Mouse (Mus musculus): ENCODE data around the gene Pabpc4l.
"Not testable (repeated sequence)": the region's sequence is repeated elsewhere in the genome, so short reads cannot be mapped to it uniquely, and the experiment has no call there.

Pabpc4l gene

DNA sequence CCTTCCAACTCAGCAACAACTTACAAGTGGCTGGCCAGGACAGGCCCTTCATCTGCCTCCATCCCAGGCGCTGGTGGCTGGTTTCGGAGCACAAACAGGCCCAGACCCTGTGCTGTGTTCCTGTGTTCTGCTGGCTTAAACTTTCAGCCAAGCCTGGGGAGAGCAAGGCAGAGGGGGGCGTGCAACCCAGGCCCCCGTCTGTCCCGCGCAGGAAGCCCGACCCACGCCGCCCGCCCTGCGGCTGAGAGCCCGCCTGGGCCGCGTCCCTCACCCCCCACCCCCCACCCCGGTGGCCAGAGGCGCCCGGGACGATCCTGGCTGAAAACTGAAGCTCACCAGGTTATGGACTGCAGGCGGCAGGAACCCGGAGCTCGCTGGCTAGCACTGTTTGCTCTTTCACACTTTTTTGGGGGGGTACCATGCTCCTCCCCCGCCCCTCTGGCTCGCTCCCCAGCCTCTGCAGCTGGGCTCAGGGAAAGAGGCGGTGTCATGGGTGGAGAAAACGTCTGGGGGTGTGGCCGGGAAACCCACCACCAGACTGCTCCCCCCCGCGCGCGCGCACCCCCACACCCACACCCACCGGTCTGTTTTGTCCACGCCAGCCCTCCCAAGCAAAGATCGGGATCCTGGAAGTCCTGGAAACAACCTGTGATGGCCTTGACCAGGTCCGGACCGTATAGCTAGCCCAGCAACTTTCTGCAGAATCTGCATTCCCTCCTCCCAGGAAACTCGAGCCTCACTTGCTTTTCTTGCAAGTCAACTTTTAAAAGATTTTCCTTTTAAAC is at the start of gene Pabpc4l:
Gene Pabpc4l, minus strand, starts transcription at position 739 of the 785 bp plus-strand sequence.
- DNase-seq (ENCODE audit: low spot score): peak; percentile 4

DNA sequence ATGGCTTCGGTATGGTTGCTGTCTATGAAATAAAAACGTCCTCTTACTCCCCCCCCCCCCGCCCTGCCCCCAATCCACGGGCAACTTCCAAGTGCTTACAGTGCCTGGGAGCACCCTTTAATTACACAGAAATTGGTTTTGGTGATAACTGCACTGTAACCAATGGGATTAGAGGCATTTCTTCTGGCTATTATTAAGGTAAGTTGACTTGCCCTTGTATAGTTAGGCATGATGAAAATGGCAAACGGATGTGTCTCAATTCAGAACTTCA is 42.9 kb upstream of the Pabpc4l start:
- DNase-seq (ENCODE audit: low spot score): no peak

DNA sequence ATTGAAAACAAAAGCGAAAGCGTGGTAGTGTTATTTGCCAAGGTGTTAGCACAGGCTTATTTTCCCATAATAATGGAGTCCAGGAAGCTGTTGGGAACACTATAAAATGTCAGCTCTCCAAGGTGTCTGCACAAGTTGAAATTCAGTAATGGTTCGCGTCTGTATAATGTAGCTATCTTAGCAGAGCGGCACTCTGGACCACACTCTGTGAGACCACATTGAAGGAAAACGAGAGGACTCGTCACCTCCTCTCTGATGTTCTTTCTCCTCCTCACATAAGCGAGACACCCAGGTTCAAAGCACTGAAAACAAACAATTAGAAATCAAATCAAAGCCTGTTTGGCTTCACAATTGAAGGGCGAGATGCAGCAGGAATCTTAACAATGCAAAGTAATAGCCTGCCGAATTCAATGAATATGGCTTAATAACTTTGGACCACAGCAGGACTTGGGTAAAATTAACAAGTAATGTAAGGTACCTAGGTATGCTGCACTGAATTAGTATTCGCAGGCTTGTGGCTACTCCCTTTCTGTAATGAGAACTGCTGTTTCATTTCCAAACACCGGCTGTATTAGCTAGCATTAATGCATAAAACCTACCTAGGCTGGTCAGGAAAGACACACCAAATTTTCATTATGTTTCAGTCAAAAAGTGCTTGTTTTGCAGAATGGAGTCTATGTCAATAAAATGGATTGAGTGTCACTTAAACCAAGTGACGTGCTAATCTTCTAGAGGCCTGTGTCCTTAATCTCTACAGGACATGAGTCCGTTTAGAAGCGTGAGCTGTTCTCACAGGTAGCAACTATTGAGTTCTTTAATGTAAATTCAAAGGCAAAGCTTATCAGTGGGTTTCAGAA is 42.3 kb upstream of the Pabpc4l start:
- no peak for DNase-seq (ENCODE audit: low spot score)

DNA sequence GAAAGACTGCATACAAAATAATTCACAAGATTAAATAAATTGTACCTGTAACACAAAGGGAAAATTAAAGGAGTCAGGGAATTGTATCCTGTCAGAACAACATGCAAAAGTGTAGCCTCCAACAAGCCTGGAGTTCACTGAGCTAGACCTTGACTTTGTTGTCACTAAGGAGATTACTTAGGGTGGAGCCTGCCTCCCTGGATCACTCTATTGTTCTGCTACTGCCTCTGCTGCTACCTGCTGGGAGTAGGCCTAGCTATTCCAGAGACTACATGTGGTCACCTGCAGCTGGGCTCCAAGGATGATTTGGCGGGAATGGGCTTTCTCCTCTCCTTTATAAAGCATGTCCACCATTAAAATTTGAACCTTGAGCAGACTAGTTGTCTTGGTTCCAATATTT is 38.1 kb upstream of the Pabpc4l start:
- DNase-seq (ENCODE audit: low spot score): not testable (repeated sequence)

DNA sequence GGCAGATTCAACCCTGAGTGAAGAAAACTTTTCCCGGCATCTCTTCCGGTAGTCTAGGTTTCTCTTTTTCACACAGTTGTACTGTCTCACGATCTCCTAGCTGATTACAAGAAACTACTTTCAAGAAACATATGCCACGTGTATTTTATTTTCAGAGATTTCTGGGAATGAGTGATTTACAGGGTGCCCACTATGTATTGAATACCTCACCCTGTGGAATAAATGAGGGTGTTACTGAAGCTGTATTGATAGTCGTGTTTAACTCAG is 180 bp upstream of the Pabpc4l start:
- DNase-seq (ENCODE audit: low spot score): no peak

DNA sequence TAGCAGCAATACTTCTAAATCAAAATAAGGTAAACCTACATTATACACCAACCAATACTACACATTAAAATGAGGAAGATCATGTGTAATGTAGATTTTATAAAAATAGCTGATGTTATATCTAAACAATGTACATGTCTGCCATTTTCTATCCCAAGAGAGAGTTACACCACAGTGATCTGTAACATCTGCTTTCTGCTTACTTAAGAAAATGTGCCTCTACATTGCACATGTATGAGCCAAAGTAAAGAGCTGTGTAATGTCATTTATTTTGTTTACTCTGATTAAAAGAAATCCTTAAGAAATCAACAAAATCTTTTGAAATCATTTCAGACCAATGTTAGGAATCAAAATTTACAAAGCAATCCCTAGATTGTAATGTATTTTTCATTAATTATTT is 16.6 kb downstream of the Pabpc4l start:
- DNase-seq (ENCODE audit: low spot score): no peak

Data from layer of hippocampus, adult 11-12 months (tissue).